In genomic region chr1:125438826-125439225, GRCm38 (mm10) we compare ENCODE assay signal across 22 mouse cellular contexts. TPM values are rescaled to one million over a fixed set of nuclear protein-coding genes. Genes with fewer than 3 reads are reported as not detected.
DNase-seq lines count a peak whose midpoint lies in the region; ATAC-seq and TF ChIP-seq lines count a peak whose summit lies in the region.
"Had no signal": no experiment of that assay in that cellular context is flagged by ENCODE, and none has a peak within 500 bp of the region (broad histone marks: within the 10 kb centered on the region; RNA-seq: fewer than 3 reads in every experiment).

No protein-coding gene starts in this region.

- no peak for TF ChIP-seq CTCF in layer of hippocampus, adult 2 months (conservative IDR thresholded peaks at IDR 0.05)

- ATAC-seq in hindbrain, embryonic 16.5 days: no peak
- ATAC-seq in neural tube, embryonic 15.5 days (ENCODE audit: low FRiP score): no peak
- ATAC-seq: forebrain, embryonic 16.5 days had no signal

- no peaks in the 10 kb centered on the region for H3K36me3 ChIP-seq in hindbrain, embryonic 16.5 days (ENCODE audit: control insufficient read depth, insufficient read depth, low read length)
- H3K36me3 ChIP-seq in neural tube, embryonic 15.5 days: no peaks in the 10 kb centered on the region
- H3K36me3 ChIP-seq: embryonic facial prominence, embryonic 13.5 days; forebrain, embryonic 12.5 days; G1E; heart, embryonic 12.5 days; hindbrain, embryonic 10.5 days had no signal

- peak overlapping the region; percentile 84 for H3K27ac ChIP-seq in layer of hippocampus, adult 2 months
- H3K27ac ChIP-seq in hindbrain, embryonic 16.5 days (ENCODE audit: low read depth, low read length): no peak overlapping the region
- no peak overlapping the region for H3K27ac ChIP-seq in neural tube, embryonic 15.5 days (replicated peaks)
- H3K27ac ChIP-seq: embryonic facial prominence, embryonic 13.5 days; forebrain, embryonic 12.5 days; heart, adult 2 months; hindbrain, embryonic 10.5 days; hindbrain, embryonic 14.5 days had no signal

- WGBS in hindbrain, embryonic 16.5 days: 82% methylated on average over 2 of the region's 2 CpGs
- 77% methylated on average over 2 of the region's 2 CpGs for WGBS in neural tube, embryonic 15.5 days

- no peak overlapping the region for H3K9ac ChIP-seq in hindbrain, embryonic 16.5 days (ENCODE audit: low read depth, low read length)
- H3K9ac ChIP-seq in neural tube, embryonic 15.5 days (replicated peaks): no peak overlapping the region
- H3K9ac ChIP-seq: embryonic facial prominence, embryonic 13.5 days; forebrain, embryonic 12.5 days; heart, embryonic 12.5 days; hindbrain, embryonic 14.5 days had no signal

- H3K4me3 ChIP-seq in layer of hippocampus, adult 2 months: no peak overlapping the region
- H3K4me3 ChIP-seq in hindbrain, embryonic 16.5 days (ENCODE audit: low read length): no peak overlapping the region
- H3K4me3 ChIP-seq in neural tube, embryonic 15.5 days (replicated peaks): no peak overlapping the region
- H3K4me3 ChIP-seq: embryonic facial prominence, embryonic 13.5 days; forebrain, embryonic 12.5 days; heart, adult 2 months; heart, embryonic 12.5 days; hindbrain, embryonic 10.5 days had no signal

- peaks cover 6% of the 10 kb centered on the region for H3K4me1 ChIP-seq in hindbrain, embryonic 16.5 days (ENCODE audit: control insufficient read depth, insufficient read depth, low read depth, low read length)
- peaks cover 10% of the 10 kb centered on the region for H3K4me1 ChIP-seq in neural tube, embryonic 15.5 days
- H3K4me1 ChIP-seq: embryonic facial prominence, embryonic 13.5 days had no signal

- no peaks in the 10 kb centered on the region for H3K27me3 ChIP-seq in hindbrain, embryonic 16.5 days (replicated peaks; ENCODE audit: control insufficient read depth, insufficient read depth, low read length)
- no peaks in the 10 kb centered on the region for H3K27me3 ChIP-seq in neural tube, embryonic 15.5 days (replicated peaks)
- H3K27me3 ChIP-seq: embryonic facial prominence, embryonic 13.5 days; forebrain, embryonic 12.5 days; heart, embryonic 12.5 days had no signal

- no peaks in the 10 kb centered on the region for H3K9me3 ChIP-seq in hindbrain, embryonic 16.5 days (ENCODE audit: control insufficient read depth, low read length)
- no peaks in the 10 kb centered on the region for H3K9me3 ChIP-seq in neural tube, embryonic 15.5 days (replicated peaks)
- H3K9me3 ChIP-seq: embryonic facial prominence, embryonic 13.5 days; forebrain, embryonic 12.5 days; G1E; heart, embryonic 12.5 days; hindbrain, embryonic 10.5 days had no signal

- DNase-seq in layer of hippocampus, adult 2 months (ENCODE audit: low spot score in 2 of 2): no peak
- DNase-seq in layer of hippocampus, postnatal 14 days (ENCODE audit: low spot score in 2 of 2): no peak
- DNase-seq in spleen, adult 18-20 months: peak; percentile 42 to 43
- no peak for DNase-seq in spleen, adult 12 weeks (ENCODE audit: low spot score)
- peak; percentile 17 to 62 for DNase-seq in spleen, postnatal 10 days (ENCODE audit: low spot score in 2 of 2)
- DNase-seq in urinary bladder, postnatal 14 days (ENCODE audit: low spot score): no peak
- DNase-seq: adrenal gland, adult 8-10 months; adrenal gland, postnatal 36 days; cerebellum, adult 11-12 months; cerebellum, adult 9-10 months; cerebellum, postnatal 25 days; gastrocnemius, postnatal 10 days; heart, adult 2 months had no signal

- no peak overlapping the region for H3K4me2 ChIP-seq in hindbrain, embryonic 16.5 days (ENCODE audit: low read length)
- no peak overlapping the region for H3K4me2 ChIP-seq in neural tube, embryonic 15.5 days
- H3K4me2 ChIP-seq: embryonic facial prominence, embryonic 13.5 days; forebrain, embryonic 12.5 days; heart, embryonic 12.5 days; hindbrain, embryonic 14.5 days had no signal

RNA-seq across cellular contexts. Expression of gene Actr3, which starts 3.3 kb away (rescaled TPM):
- total RNA-seq in layer of hippocampus, adult 2 months (2021): 100 to 1,000 TPM; 352 to 359 TPM
- total RNA-seq in layer of hippocampus, postnatal 14 days (2021): 100 to 1,000 TPM; 296 to 311 TPM
- 221 and 232 TPM in 2 replicates for polyA plus RNA-seq in hindbrain, embryonic 16.5 days (2015; fragmentation: Nextera tagmentation; extraction: Ambion mirVana)
- 214 and 250 TPM in 2 replicates for polyA plus RNA-seq in neural tube, embryonic 15.5 days (2015; fragmentation: Nextera tagmentation; extraction: Ambion mirVana)

Comparison
In these comparisons a context has a peak if more than half of its experiments do, and no peak if none do; other contexts are left out.
1. DNase-seq: peak in spleen, adult 18-20 months (2 of 2) and spleen, postnatal 10 days (2 of 2); none in layer of hippocampus, adult 2 months (0 of 2), layer of hippocampus, postnatal 14 days (0 of 2), spleen, adult 12 weeks (single experiment) and urinary bladder, postnatal 14 days (single experiment).